In the genomic region with DNA sequence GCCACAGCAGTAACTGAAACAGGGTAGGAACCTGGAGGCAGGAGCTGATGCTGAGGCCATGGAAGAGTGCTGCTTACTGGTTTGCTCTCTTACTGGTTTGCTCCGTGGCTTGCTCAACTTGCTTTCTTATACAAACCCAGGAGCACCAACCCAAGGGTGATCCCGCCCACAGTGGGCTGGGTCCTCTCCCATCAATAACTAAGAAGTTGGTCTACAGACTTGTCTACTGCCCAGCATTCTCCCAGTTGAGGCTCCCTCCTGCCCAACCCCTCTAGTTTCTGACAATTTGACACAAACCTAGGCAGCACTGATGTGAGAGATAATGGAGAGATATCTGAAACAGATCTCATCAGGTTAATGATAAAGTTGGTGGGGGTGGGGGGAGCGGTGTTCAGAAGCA, we compare ENCODE assay signal across 9 mouse cellular contexts.
DNase-seq lines count a peak whose midpoint lies in the region; ATAC-seq and TF ChIP-seq lines count a peak whose summit lies in the region.
"Had no signal": no experiment of that assay in that cellular context is flagged by ENCODE, and none has a peak within 500 bp of the region (broad histone marks: within the 10 kb centered on the region; RNA-seq: fewer than 3 reads in every experiment).

No protein-coding gene starts in this region.

- TF ChIP-seq EP300 in liver, postnatal 0 days (IDR thresholded peaks at IDR 0.05; ENCODE audit: low read depth): no peak

- H3K4me1 ChIP-seq in heart, embryonic 11.5 days (ENCODE audit: control insufficient read depth, insufficient read depth, low read length): peaks cover 23% of the 10 kb centered on the region
- H3K4me1 ChIP-seq in forebrain, embryonic 16.5 days (replicated peaks; ENCODE audit: control insufficient read depth, insufficient read depth, low read length): peaks cover 25% of the 10 kb centered on the region
- H3K4me1 ChIP-seq in liver, postnatal 0 days (ENCODE audit: insufficient read depth): peaks cover 7% of the 10 kb centered on the region; the same call in 1 of the 2 replicates

- H3K36me3 ChIP-seq in heart, embryonic 11.5 days (ENCODE audit: control insufficient read depth, insufficient read depth, low read length): no peaks in the 10 kb centered on the region
- no peaks in the 10 kb centered on the region for H3K36me3 ChIP-seq in forebrain, embryonic 16.5 days (ENCODE audit: control insufficient read depth, insufficient read depth)
- no peaks in the 10 kb centered on the region for H3K36me3 ChIP-seq in liver, postnatal 0 days (replicated peaks; ENCODE audit: insufficient read depth, low read length)

- peak overlapping the region; percentile 56 for H3K4me2 ChIP-seq in heart, embryonic 11.5 days
- H3K4me2 ChIP-seq in forebrain, embryonic 16.5 days (ENCODE audit: low read length): peak overlapping the region; percentile 18
- peak overlapping the region; percentile 34; the same call in 1 of the 2 replicates for H3K4me2 ChIP-seq in liver, postnatal 0 days (ENCODE audit: low read depth, low read length)

- no peak for DNase-seq in heart, postnatal 14 days
- DNase-seq in ES-CJ7 (ENCODE audit: low read depth, low spot score): peak; percentile 57
- no peak for DNase-seq in liver, postnatal 0 days
- DNase-seq in spleen, postnatal 4 days (ENCODE audit: low spot score in 2 of 2): no peak
- DNase-seq in thymus, postnatal 25 days: no peak
- DNase-seq in gastrocnemius, adult 18-20 months (ENCODE audit: low spot score): no peak
- DNase-seq: right cerebral cortex, postnatal 14 days had no signal

- H3K27ac ChIP-seq in heart, embryonic 11.5 days (ENCODE audit: low read depth, low read length): no peak overlapping the region
- H3K27ac ChIP-seq in forebrain, embryonic 16.5 days (ENCODE audit: low read length): no peak overlapping the region
- no peak overlapping the region for H3K27ac ChIP-seq in liver, postnatal 0 days (ENCODE audit: low read depth)

- no peak overlapping the region for H3K4me3 ChIP-seq in heart, embryonic 11.5 days (ENCODE audit: low read depth, low read length)
- H3K4me3 ChIP-seq in forebrain, embryonic 16.5 days (replicated peaks; ENCODE audit: low read length): no peak overlapping the region
- no peak overlapping the region for H3K4me3 ChIP-seq in liver, postnatal 0 days (ENCODE audit: low read depth, low read length)

- TF ChIP-seq CTCF in liver, postnatal 0 days (IDR thresholded peaks at IDR 0.05; ENCODE audit: low read depth): no peak

- intact Hi-C loops in heart, postnatal 14 days (cut with DNase I): no loop called here

- no peak overlapping the region for H3K9ac ChIP-seq in heart, embryonic 11.5 days (ENCODE audit: low read depth, low read length)
- H3K9ac ChIP-seq in forebrain, embryonic 16.5 days (replicated peaks; ENCODE audit: low read depth, low read length): no peak overlapping the region
- no peak overlapping the region for H3K9ac ChIP-seq in liver, postnatal 0 days (replicated peaks)

- ATAC-seq in heart, embryonic 11.5 days (replicated peaks; ENCODE audit: insufficient number of reproducible peaks, low FRiP score, low TSS enrichment): no peak
- ATAC-seq in forebrain, embryonic 16.5 days: peak; percentile 19; the same call in 1 of the 2 replicates
- no peak for ATAC-seq in liver, postnatal 0 days

- H3K9me3 ChIP-seq in heart, embryonic 11.5 days (replicated peaks; ENCODE audit: control insufficient read depth, low read length): no peaks in the 10 kb centered on the region
- H3K9me3 ChIP-seq in forebrain, embryonic 16.5 days (ENCODE audit: control insufficient read depth, low read length): no peaks in the 10 kb centered on the region
- no peaks in the 10 kb centered on the region for H3K9me3 ChIP-seq in liver, postnatal 0 days (ENCODE audit: low read length)

- 38% methylated on average over 3 of the region's 3 CpGs for WGBS in heart, embryonic 11.5 days (ENCODE audit: insufficient replicate concordance)
- 21% methylated on average over 3 of the region's 3 CpGs for WGBS in forebrain, embryonic 16.5 days
- 21% methylated on average over 3 of the region's 3 CpGs for WGBS in liver, postnatal 0 days (ENCODE audit: insufficient replicate concordance)

- H3K27me3 ChIP-seq in heart, embryonic 11.5 days (ENCODE audit: control insufficient read depth, insufficient read depth, low read length): no peaks in the 10 kb centered on the region
- H3K27me3 ChIP-seq in forebrain, embryonic 16.5 days (replicated peaks; ENCODE audit: control insufficient read depth, insufficient read depth, low read length): no peaks in the 10 kb centered on the region
- H3K27me3 ChIP-seq in liver, postnatal 0 days (ENCODE audit: insufficient read depth, low read length): no peaks in the 10 kb centered on the region
